In genomic region chr9:54738376-54738775, GRCm38 (mm10) we compare ENCODE assay signal across 8 mouse cellular contexts. TPM values are rescaled to one million over a fixed set of nuclear protein-coding genes. Genes with fewer than 3 reads are reported as not detected.
DNase-seq lines count a peak whose midpoint lies in the region; ATAC-seq and TF ChIP-seq lines count a peak whose summit lies in the region.

No protein-coding gene starts in this region.

- no peaks in the 10 kb centered on the region for H3K4me1 ChIP-seq in embryonic facial prominence, embryonic 11.5 days (ENCODE audit: control insufficient read depth, insufficient read depth, low read length)
- H3K4me1 ChIP-seq in lung, embryonic 14.5 days (ENCODE audit: insufficient read depth): 0 out of 2 replicates have a peak, but pooled peaks cover 1% of the 10 kb centered on the region

- H3K36me3 ChIP-seq in embryonic facial prominence, embryonic 11.5 days (replicated peaks; ENCODE audit: control insufficient read depth, insufficient read depth, low read depth, low read length): no peaks in the 10 kb centered on the region
- H3K36me3 ChIP-seq in lung, embryonic 14.5 days (ENCODE audit: insufficient read depth): no peaks in the 10 kb centered on the region
- H3K36me3 ChIP-seq in splenic B cell, adult 2 months (ENCODE audit: control insufficient read depth, insufficient read depth, low read length, poor library complexity, severe bottlenecking): no peaks in the 10 kb centered on the region

- TF ChIP-seq CTCF in lung, embryonic 14.5 days (IDR thresholded peaks at IDR 0.05; ENCODE audit: low read depth): peak; percentile 80

- no peak overlapping the region for H3K4me2 ChIP-seq in embryonic facial prominence, embryonic 11.5 days (ENCODE audit: low read depth, low read length)
- no peak overlapping the region for H3K4me2 ChIP-seq in lung, embryonic 14.5 days

- H3K9ac ChIP-seq in embryonic facial prominence, embryonic 11.5 days (replicated peaks; ENCODE audit: low read length): no peak overlapping the region
- no peak overlapping the region for H3K9ac ChIP-seq in lung, embryonic 14.5 days

- no peak overlapping the region for H3K4me3 ChIP-seq in embryonic facial prominence, embryonic 11.5 days (ENCODE audit: low read depth, low read length)
- H3K4me3 ChIP-seq in lung, embryonic 14.5 days (ENCODE audit: low read depth, low read length): no peak overlapping the region

- peak; percentile 32 to 72 for DNase-seq in adrenal gland, adult (ENCODE audit: inconsistent age in 2 of 2, low spot score in 1 of 2)
- no peak for DNase-seq in adrenal gland, adult 8-10 months
- peak; percentile 20 for DNase-seq in ovary, postnatal 10 days (ENCODE audit: low spot score)
- DNase-seq in ovary, adult 18-20 months (ENCODE audit: low spot score): no peak
- DNase-seq in embryonic facial prominence, embryonic 11.5 days (ENCODE audit: low spot score): peak; percentile 85
- peak; percentile 53 for DNase-seq in kidney, adult 9 months
- DNase-seq in lung, embryonic 14.5 days: peak; percentile 81
- peak; percentile 12 for DNase-seq in splenic B cell, adult 2 months (ENCODE audit: low read depth, low spot score)

- 16% methylated on average over 3 of the region's 3 CpGs for WGBS in embryonic facial prominence, embryonic 11.5 days
- 15% methylated on average over 3 of the region's 3 CpGs for WGBS in lung, embryonic 14.5 days

- H3K9me3 ChIP-seq in embryonic facial prominence, embryonic 11.5 days (replicated peaks; ENCODE audit: control insufficient read depth, low read length): no peaks in the 10 kb centered on the region
- no peaks in the 10 kb centered on the region for H3K9me3 ChIP-seq in lung, embryonic 14.5 days (ENCODE audit: low read depth, low read length)

- no peak overlapping the region for H3K27ac ChIP-seq in embryonic facial prominence, embryonic 11.5 days (replicated peaks; ENCODE audit: low read depth, low read length)
- H3K27ac ChIP-seq in lung, embryonic 14.5 days (ENCODE audit: low read depth): no peak overlapping the region

- ATAC-seq in embryonic facial prominence, embryonic 11.5 days (replicated peaks; ENCODE audit: insufficient number of reproducible peaks, low FRiP score, low TSS enrichment, low read depth): no peak
- ATAC-seq in lung, embryonic 14.5 days (ENCODE audit: insufficient read depth): no peak

- no peaks in the 10 kb centered on the region for H3K27me3 ChIP-seq in embryonic facial prominence, embryonic 11.5 days (ENCODE audit: control insufficient read depth, insufficient read depth, low read length)
- H3K27me3 ChIP-seq in lung, embryonic 14.5 days (ENCODE audit: insufficient read depth, low read length): no peaks in the 10 kb centered on the region
- H3K27me3 ChIP-seq in splenic B cell, adult 2 months (ENCODE audit: control insufficient read depth, insufficient read depth, low read length, poor library complexity, severe bottlenecking): no peaks in the 10 kb centered on the region

RNA-seq across cellular contexts. Expression of gene Wdr61, which starts 4.1 kb away (rescaled TPM):
- 10 to 100 TPM; 65.7 to 74.8 (median 70.1) TPM for total RNA-seq in adrenal gland, adult 8-10 months (2022)
- 196 and 206 TPM in 2 replicates for polyA plus RNA-seq in embryonic facial prominence, embryonic 11.5 days (2014; fragmentation: Nextera tagmentation; extraction: Ambion mirVana)
- polyA plus RNA-seq in lung, embryonic 14.5 days (2014; fragmentation: Nextera tagmentation; extraction: Ambion mirVana): 148 and 156 TPM in 2 replicates

RNA-seq across cellular contexts. Expression of gene Crabp1, which starts 26.2 kb away (rescaled TPM):
- 10 to 100 TPM; 11.0 to 25.5 (median 15.2) TPM for total RNA-seq in adrenal gland, adult 8-10 months (2022)
- 962 and 1,036 TPM in 2 replicates for polyA plus RNA-seq in embryonic facial prominence, embryonic 11.5 days (2014; fragmentation: Nextera tagmentation; extraction: Ambion mirVana)
- polyA plus RNA-seq in lung, embryonic 14.5 days (2014; fragmentation: Nextera tagmentation; extraction: Ambion mirVana): 13.2 and 15.1 TPM in 2 replicates

RNA-seq across cellular contexts. Expression of gene Dnaja4, which starts 39.7 kb away (rescaled TPM):
- 10 to 100 TPM; 25.6 to 30.9 (median 28.1) TPM for total RNA-seq in adrenal gland, adult 8-10 months (2022)
- polyA plus RNA-seq in embryonic facial prominence, embryonic 11.5 days (2014; fragmentation: Nextera tagmentation; extraction: Ambion mirVana): 4.2 and 4.7 TPM in 2 replicates
- 6.1 and 6.3 TPM in 2 replicates for polyA plus RNA-seq in lung, embryonic 14.5 days (2014; fragmentation: Nextera tagmentation; extraction: Ambion mirVana)

Comparison
In these comparisons a context has a peak if more than half of its experiments do, and no peak if none do; other contexts are left out.
1. DNase-seq: peak in adrenal gland, adult (2 of 2), ovary, postnatal 10 days (single experiment), embryonic facial prominence, embryonic 11.5 days (single experiment), kidney, adult 9 months (single experiment), lung, embryonic 14.5 days (single experiment) and splenic B cell, adult 2 months (single experiment); none in adrenal gland, adult 8-10 months (single experiment) and ovary, adult 18-20 months (single experiment).
2. RNA of gene Crabp1, which starts 26.2 kb away (polyA plus RNA-seq): 962 to 1,036 TPM in embryonic facial prominence, embryonic 11.5 days; 13.2 to 15.1 TPM in lung, embryonic 14.5 days; every median in the first group is over 10 times any median in the second.